Comparison of ENCODE assay signal across 24 mouse cellular contexts in genomic region chr13:31603964-31604363, GRCm38 (mm10). TPM values are rescaled to one million over a fixed set of nuclear protein-coding genes. Genes with fewer than 3 reads are reported as not detected.
"Had no signal": no experiment of that assay in that cellular context is flagged by ENCODE, and none has a peak within 500 bp of the region (broad histone marks: within the 10 kb centered on the region; RNA-seq: fewer than 3 reads in every experiment).

No protein-coding gene starts in this region.

- H3K9ac ChIP-seq: lung, embryonic 15.5 days; midbrain, embryonic 13.5 days; midbrain, embryonic 15.5 days; neural tube, embryonic 12.5 days; stomach, embryonic 15.5 days had no signal

- H3K27me3 ChIP-seq: lung, embryonic 15.5 days; midbrain, embryonic 13.5 days; midbrain, embryonic 15.5 days; neural tube, embryonic 12.5 days; stomach, embryonic 15.5 days had no signal

- H3K27ac ChIP-seq: lung, embryonic 15.5 days; macrophage; midbrain, embryonic 13.5 days; midbrain, embryonic 15.5 days; neural tube, embryonic 12.5 days; stomach, embryonic 15.5 days; stomach, postnatal 0 days had no signal

- H3K4me2 ChIP-seq: lung, embryonic 15.5 days; midbrain, embryonic 11.5 days; midbrain, embryonic 13.5 days; midbrain, embryonic 15.5 days; neural tube, embryonic 12.5 days; stomach, embryonic 15.5 days had no signal

- H3K4me3 ChIP-seq: lung, embryonic 15.5 days; megakaryocyte, embryonic 14.5 days; midbrain, embryonic 13.5 days; midbrain, embryonic 15.5 days; neural tube, embryonic 12.5 days; stomach, embryonic 15.5 days had no signal

- H3K9me3 ChIP-seq: lung, embryonic 15.5 days; megakaryocyte, embryonic 14.5 days; midbrain, embryonic 13.5 days; midbrain, embryonic 15.5 days; neural tube, embryonic 12.5 days; stomach, embryonic 15.5 days had no signal

- ATAC-seq: lung, postnatal 0 days; midbrain, embryonic 13.5 days; midbrain, embryonic 15.5 days had no signal

- H3K4me1 ChIP-seq: megakaryocyte, embryonic 14.5 days; midbrain, embryonic 13.5 days; midbrain, embryonic 15.5 days; neural tube, embryonic 12.5 days; stomach, embryonic 15.5 days had no signal

- DNase-seq: lung, adult 2 months; lung, postnatal 14 days; lung, postnatal 36 days; right cerebral cortex, postnatal 14 days; thymus, adult 2 months; thymus, postnatal 25 days; thymus, postnatal 4 days had no signal

- H3K36me3 ChIP-seq: lung, embryonic 15.5 days; midbrain, embryonic 13.5 days; midbrain, embryonic 15.5 days; neural tube, embryonic 12.5 days; stomach, embryonic 15.5 days had no signal

RNA-seq across cellular contexts. Expression of gene Foxf2, which starts 21.7 kb away (rescaled TPM):
- total RNA-seq: megakaryocyte progenitor cell, adult 5-6 weeks; monocyte, adult 5-6 weeks; neutrophil, adult 5-6 weeks had no signal
- polyA plus RNA-seq: macrophage; testis, adult 2 months had no signal

RNA-seq across cellular contexts. Expression of gene A530084C06Rik, which starts 44.8 kb away (rescaled TPM):
- total RNA-seq: megakaryocyte progenitor cell, adult 5-6 weeks had no signal
- polyA plus RNA-seq: lung, embryonic 15.5 days; lung, postnatal 0 days; macrophage; midbrain, embryonic 11.5 days; midbrain, embryonic 13.5 days; midbrain, embryonic 15.5 days; midbrain, postnatal 0 days; neural tube, embryonic 12.5 days; neural tube, embryonic 14.5 days; spleen, adult 2 months; stomach, embryonic 15.5 days; stomach, postnatal 0 days had no signal

RNA-seq across cellular contexts. Expression of gene Foxq1, which starts 48.0 kb away (rescaled TPM):
- total RNA-seq: megakaryocyte progenitor cell, adult 5-6 weeks had no signal
- polyA plus RNA-seq: macrophage had no signal
